Mouse (Mus musculus) thymus, postnatal 25 days (tissue): Measurements from ENCODE around the gene Kdm2a.

Source experiments
- DNase-seq: peaks from one replicate; pipeline ENCODE4 v3.0.0; 2022

The Kdm2a gene

GRCm38 (mm10) chr19:4298322-4299121 lies 99.6 kb downstream of the Kdm2a start:
- peak; percentile 36 for DNase-seq

GRCm38 (mm10) chr19:4297851-4298250 lies 100.2 kb downstream of the Kdm2a start:
- peak; percentile 52 for DNase-seq

- DNase-seq = peak; percentile 36
Observed at GRCm38 (mm10) chr19:4296611-4297010, 101.5 kb downstream of the Kdm2a start.

DNA sequence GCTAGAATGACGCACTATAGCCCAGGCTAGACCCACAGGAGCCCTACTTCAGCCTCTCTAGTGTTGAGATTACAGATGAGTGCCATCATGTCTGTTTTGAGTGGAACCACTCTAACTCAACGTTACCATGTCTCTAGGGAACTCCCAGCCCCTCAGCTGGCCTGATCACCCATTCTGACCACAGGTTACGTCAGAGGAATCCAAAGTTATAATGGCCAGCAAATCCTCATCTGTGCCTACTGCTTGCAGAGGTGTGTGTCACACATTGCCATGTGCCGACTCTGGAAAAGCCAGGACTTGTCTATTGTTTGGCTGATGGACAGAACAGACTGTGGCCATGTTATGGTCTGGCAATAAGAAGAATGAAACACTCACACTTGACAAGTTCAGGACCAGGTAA lies 102.7 kb downstream of the Kdm2a start:
- DNase-seq = no peak

DNA sequence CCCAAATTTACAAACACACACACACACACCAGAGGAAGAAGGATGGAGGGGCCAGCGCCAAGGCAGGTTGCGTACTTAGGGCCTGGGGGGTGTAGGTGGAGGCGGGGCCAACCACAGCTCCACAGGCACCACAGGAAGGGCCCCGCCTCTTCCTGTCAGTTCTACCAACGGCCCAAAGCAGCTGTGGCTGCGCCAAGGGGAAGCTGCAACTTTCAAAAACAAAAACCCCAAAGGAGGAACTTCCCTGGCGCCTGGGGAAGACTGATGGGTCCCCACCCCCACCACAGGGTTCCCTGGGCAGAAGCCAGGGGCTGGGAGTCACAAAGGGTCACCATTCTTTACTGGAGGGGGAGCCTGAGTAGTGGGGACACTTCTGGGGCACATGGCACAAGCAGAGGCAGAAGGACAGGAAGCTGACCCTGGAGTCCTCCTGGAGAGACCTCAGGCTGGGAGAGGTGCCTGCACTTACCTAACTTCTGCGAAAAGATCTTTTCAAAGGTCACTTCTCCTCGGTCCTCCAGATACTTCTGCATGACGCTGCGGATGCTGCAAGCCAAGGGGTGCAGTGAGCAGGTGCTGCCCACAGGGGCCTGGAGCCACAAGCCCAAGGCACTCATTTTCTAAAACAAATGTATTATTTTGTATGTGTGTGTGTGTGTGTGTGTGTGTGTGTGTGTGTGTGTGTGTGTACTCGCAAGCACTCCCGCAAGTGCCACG lies 103.5 kb downstream of the Kdm2a start:
- DNase-seq = peak; percentile 90

DNA sequence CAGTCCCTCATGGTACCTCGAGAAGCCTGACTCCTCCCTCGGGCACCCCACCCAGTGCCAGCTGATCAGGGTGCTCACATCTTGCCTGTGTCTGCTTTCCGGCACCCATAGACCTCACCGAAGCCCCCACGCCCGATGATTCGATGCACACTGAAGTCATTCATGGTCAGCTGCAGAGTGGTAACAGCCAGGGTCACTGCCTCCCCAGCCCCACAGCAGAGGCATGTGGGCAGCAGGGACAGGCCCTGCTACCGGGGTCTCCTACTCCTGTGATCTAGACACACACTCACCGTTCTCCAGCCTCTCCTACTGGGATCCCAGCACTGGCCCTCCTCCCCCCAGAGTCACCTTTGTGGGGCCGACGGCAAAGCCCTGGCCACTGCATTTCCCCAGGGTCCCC lies 106.9 kb downstream of the Kdm2a start:
- no peak for DNase-seq

GRCm38 (mm10) chr19:4290749-4291148 lies 107.3 kb downstream of the Kdm2a start:
- DNase-seq = no peak

DNA sequence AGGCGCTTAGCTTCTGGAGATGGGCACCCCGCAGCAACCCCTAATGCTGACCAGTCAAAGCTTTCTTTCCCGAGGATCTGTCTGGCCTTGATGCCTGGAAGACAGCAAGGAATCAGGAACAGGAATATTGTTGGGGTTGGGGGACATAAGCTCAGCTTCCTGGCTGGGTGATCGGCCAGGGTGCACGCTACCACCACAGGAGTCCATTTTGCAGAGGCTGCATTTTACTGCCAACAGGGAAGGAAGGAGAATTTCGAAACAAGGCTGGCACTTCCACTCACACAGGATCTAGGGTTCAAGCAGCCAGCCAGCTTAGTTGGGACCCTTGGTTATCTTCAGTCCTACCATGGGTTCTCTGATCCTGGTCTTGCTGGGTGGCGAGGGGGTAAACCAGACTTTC lies 114.4 kb downstream of the Kdm2a start:
- DNase-seq = peak; percentile 24

DNA sequence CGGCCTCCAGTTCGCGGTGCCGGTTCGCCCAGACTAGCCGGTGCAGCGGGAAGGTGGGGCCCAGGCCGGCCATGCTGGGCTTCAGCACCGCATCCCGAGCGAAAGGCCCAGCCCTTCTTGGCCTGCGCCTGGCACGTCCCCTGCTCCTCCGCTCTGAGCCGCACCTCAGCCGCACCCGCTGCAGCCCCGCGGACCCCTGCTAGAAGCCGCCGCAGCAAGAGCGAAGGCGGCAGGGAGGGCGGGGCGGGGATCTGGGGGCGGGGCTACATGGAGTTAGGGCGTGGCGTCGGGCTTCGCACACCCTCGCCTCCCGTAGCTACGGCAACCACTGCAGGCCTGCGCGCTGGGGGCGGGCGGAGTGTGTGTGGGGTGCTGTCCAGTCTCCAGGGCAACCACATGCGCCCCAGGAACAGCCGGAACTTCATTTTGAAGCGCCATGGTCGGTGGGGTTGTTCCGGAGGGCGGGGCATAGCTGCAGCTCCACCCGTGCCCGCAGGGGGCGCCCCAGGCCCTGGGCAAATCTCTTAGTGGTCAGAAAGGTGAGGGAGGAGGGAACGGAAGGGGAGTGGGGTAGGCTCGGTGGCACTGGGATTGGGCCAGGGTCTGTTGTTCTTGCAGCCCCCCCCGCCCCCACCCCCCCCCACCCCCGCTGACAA lies 115.1 kb downstream of the Kdm2a start, which contains the start of gene Ankrd13d:
Ankrd13d (minus strand) TSS at position 240 of the 656 bp plus-strand sequence.
- DNase-seq = peak; percentile 94

GRCm38 (mm10) chr19:4280425-4280824 lies 117.7 kb downstream of the Kdm2a start:
- DNase-seq = no peak

GRCm38 (mm10) chr19:4279487-4279886 lies 118.6 kb downstream of the Kdm2a start:
- no peak for DNase-seq

- no peak for DNase-seq
Observed at GRCm38 (mm10) chr19:4270972-4271371, 127.1 kb downstream of the Kdm2a start.

DNA sequence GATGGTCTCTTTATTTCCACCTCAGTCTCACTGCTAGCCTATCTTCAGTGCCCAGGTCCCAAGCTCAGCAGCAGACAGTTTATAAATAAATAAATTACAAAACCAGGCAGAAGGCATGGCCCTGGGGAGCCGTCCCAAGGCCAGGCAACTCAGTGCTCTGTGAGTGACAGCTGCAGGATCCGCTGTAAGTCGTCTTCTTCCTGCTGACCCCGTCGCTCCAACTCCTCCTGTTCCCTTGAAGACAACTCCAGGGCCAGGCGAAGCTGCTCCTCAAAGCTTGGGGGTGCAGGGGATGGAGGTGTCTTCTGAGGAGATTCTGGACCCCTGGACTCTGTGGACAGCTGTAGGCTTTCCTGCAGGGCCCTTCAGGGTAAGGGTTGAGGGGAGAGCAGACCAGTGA lies 127.9 kb downstream of the Kdm2a start:
- DNase-seq = no peak

- DNase-seq = peak; percentile 66
Observed at GRCm38 (mm10) chr19:4268566-4269361, 129.3 kb downstream of the Kdm2a start, which contains the start of gene Ssh3. Gene Ssh3, minus strand, starts transcription at chr19:4269180.

DNA sequence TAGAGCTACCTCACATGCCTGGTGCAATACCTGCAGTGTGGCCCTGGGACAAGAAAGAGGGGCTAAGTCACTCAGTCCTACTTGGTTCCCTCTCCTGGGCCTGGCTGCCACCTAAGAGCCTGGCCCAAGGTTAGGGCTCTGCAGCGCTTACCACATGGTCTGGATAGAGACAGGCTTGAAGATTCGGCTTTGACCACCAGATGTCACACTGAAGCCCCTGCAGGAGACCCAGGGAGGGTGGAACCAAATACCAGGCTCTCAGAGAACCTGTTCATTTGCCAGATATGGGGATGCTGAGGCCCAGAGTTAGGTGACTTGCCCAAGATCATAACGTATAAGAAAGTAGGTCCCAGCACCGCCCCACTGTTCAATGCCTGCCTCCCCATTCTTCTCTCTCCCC lies 132.1 kb downstream of the Kdm2a start:
- peak; percentile 45 for DNase-seq
